Mouse (Mus musculus): Measurements from ENCODE around the gene Ncln. TPM values are rescaled to one million over a fixed set of nuclear protein-coding genes. Genes with fewer than 3 reads are reported as not detected.
A peak's percentile ranks its signal among the peaks of the same experiment; 100 is the strongest.

Ncln gene
- total RNA-seq, 2 experiments from 2014 or later, result 61.9 to 64.3 TPM

- no peak for DNase-seq
Observed at GRCm38 (mm10) chr10:81491018-81491417, 5.2 kb downstream of the Ncln start.

GRCm38 (mm10) chr10:81489941-81490340 is 6.3 kb downstream of the Ncln start:
- DNase-seq, result no peak

GRCm38 (mm10) chr10:81488081-81488480 is 8.1 kb downstream of the Ncln start:
- DNase-seq, result no peak

DNA sequence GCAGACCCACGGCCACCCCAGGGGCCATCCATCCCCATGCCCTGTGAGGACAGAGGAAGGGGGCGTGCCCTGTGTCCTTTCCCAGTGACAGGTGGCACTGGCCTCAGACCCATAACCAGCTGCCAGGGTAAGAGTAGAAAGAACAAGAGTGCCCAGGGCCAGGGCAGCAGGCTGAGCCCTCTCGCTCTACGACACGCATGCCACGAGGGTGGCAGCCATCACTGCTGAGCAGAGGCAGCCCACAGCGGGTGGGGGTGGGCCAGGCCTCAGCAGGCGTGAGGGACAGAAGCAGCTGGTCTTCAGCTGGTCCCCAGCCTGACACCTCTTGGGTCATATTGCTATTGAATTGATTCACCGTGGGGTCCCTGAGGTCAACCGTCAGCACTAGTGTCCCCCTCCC is 9.7 kb downstream of the Ncln start:
- DNase-seq, result no peak

DNA sequence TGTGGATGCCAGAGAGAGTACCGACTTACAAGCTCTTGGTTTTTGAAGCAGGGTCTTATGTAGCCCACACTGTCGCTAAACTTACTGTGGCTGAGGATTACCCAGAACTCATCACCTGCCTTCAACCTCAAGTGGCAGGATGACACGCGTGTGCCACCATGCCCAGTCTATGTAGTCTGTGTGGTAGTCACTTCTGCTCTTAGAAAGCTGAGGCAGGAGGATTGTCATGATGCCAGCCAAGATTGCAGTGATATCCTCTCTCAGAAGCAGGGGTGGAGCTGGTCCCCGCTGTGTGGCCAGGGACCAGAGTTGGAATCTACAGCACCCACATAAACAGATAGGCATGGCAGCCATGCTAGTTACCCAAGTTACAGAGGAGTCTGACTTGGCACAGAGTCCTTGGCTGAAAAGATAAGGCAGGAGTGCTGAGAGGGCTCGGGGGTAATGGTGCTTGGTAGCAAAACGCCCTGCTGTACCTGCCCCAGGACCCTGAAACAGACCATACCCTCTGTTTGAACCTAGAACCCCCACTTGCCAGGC is 10.6 kb downstream of the Ncln start:
- no peak for DNase-seq

DNA sequence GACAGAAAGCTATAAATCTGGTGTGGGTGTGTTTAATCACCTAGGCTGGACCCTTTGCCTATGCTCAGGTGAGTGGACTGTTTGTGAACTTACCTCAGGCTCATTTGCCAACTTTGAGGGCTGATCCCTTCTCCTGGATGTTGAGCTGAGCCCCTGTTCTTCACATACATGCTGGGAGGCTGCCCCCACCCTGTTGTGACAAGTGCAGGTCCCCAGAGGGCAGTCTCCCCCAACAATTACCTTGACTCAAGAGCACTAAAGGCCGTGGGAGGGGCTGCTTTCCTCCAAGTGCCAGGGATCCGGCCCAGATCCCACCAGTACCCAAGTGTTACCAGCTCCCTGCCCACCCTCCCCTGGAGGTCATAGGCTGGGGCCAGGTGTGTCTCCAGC is 11.1 kb downstream of the Ncln start:
- no peak for DNase-seq

GRCm38 (mm10) chr10:81484441-81485059 is 11.6 kb downstream of the Ncln start:
- DNase-seq, result no peak

- no peak for DNase-seq
Observed at GRCm38 (mm10) chr10:81483983-81484382, 12.2 kb downstream of the Ncln start.

DNA sequence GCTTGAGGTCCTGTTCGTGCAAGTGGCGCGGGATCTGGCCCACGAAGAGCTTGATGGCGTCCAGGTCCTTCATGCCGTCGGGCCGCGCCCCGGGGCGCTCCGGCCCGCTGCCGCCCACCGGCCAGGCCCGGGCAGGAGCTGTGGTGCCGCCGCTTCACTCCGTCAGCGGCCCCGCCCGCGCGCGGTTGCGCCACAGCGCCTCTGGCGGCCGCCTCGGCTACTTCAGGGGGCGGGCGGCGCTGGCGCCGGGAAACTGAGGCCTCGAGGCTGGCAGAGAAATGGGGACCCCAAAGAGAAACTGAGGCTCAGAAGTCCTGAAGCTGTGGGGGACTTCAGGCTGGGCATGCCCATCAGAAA is 13.7 kb downstream of the Ncln start, which contains the start of gene Celf5:
Gene Celf5 (minus strand): TSS at position 177 of the 357 bp plus-strand sequence.
- peak in 1 of 2 experiments; percentile 77 for DNase-seq

GRCm38 (mm10) chr10:81481605-81482532 is 14.3 kb downstream of the Ncln start:
- no peak for DNase-seq

DNA sequence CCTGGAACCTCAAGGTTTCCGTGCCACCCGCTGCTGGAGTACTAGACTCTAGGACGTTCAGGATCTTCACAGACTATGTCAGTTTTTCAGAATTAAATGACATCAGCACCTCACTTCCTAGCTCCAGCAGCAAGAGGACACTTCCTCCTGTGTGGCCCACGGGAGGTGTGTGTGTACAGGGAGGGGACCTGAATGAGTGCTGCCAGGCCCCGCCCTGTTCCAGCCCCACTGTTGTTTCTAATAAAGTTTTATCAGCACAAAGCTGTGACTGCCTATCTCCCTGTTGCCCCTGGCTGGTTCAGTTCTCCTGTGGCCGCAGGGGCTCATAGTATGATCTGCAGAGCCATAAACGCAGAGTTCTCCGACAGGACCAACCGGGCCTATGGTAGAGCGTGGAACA is 21.7 kb downstream of the Ncln start:
- DNase-seq, result no peak

- no peak for DNase-seq
Observed at GRCm38 (mm10) chr10:81473003-81473451, 23.2 kb downstream of the Ncln start.

GRCm38 (mm10) chr10:81472403-81473002 is 23.7 kb downstream of the Ncln start:
- no peak for DNase-seq

- DNase-seq, result no peak
Observed at GRCm38 (mm10) chr10:81470454-81470853, 25.7 kb downstream of the Ncln start.

DNA sequence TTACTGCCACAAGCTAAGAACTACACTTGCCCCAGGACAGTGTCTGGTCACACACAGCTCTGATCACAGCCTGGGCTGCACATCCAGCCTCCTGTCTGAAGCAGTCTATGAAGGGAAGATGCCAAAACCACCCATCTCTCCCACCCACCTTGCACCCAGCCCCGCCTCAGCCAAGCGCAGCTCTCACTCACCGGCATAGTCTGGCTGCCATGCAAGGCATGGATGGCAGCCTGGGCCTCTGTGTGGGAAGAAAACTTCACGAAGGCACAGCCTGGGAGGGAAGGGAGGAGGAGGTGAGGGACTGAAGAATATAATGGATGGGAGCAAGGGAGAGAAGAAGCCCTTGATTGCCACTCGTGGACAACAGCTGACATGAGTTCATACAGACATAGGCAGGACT is 26.9 kb downstream of the Ncln start:
- no peak for DNase-seq

DNA sequence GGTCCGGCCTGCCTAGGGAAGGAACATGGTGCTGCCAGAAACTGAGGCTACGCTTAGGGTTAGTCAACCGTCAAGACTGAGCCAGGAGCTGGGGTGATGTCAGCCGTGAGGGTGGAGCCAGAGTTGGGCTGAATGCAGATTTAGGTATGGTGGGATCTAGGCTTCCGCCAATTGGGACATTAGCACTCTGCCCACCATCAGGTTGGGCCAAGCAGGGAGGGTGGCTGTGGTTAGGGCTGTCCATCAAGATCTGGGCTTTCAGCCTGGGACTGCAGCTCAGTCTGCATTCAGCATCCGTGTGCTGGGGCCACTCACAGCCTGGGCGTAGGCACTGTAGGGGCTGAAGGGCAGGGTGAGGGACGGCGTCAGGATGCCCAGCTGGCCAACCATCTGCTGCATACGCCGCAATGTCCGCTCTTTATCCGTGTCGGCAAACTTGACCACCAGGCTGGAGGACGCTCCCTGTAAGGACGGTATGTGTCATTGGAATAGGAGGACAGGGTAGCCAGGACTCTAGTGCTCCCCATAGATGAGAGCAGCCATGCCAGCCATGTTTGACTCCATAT is 28.4 kb downstream of the Ncln start:
- DNase-seq, result no peak

DNA sequence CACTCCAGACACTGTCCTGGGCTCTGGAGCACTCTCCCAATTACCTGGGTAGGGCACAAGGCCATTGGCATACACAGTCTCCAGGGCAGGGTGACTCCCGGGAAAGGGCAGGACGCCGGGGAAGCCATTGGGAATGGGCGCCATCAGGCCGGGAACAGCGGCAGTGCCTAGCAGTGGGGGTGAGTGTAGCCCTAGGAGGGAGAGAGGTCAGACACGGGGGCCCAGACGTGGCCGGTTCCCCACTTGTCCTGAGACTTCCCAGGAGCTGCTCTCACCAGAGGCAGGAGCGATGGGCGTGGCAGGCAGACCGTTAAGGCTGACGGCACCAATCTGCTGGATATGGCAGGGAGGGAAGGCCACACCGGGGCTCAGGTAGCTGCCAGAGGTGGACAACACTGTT is 29.3 kb downstream of the Ncln start:
- no peak for DNase-seq

GRCm38 (mm10) chr10:81466066-81466465 is 30.1 kb downstream of the Ncln start:
- no peak for DNase-seq

DNA sequence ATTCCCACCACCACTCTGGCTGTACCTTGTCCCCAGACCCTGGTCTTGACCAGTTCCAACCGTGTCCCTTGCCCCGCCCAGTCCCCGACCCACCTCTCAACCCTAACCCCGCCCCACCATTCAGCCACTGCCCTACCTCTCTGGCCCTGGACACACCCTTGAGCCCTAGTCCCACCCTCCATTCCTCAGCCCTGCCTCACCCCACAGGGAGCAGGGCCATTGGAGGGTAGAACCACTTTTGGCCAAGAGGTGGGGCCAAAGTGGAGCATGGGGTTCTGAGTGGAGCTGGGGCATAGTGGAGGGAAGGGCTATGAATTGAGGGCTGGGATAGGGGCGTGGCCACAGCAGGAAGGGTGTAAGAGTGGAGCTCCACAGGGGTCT is 30.9 kb downstream of the Ncln start:
- no peak for DNase-seq

DNA sequence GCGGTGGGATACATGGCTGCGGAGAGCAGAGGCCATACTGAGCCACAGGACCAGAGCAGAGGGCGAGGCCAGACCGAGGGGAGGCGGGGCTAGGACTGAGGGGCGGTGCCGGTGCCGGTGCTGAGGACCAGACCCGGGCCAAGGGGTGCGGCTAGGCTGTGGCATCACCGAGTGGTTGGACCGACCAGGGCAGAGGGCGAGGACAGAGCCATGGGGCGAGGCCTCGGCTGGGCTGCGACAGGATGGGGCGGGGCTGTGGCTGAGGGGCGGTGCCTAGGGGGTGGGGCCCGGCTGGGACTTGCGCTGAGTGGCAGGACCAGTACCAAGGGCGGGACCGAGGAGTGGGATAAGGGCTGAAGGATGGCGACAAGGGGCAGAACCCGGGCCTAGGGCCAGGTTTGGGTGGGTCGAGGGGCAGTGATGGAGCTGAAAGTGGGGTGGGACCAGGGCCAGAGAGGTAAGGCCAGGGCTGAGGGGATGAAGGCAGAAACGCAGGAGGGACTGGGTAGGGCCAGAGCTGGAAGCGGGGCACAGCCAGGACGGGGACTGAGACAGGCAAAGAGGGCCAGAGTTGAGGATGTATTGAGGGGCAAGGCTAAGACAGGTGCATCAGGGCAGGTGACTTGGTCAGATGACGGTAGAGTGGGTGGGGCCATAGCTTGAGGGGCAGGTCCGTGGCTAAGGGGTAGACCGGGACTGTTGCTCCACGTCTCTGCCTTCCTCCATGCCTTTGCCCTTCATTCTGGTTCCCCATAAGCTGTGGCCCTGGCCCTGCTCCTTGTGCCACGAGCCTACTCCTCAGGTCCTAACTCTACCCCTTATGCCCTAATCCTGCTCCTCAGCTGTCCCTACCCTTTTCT is 31.6 kb downstream of the Ncln start:
- peak; percentile 16 to 38 for DNase-seq

GRCm38 (mm10) chr10:81463531-81463930 is 32.7 kb downstream of the Ncln start:
- DNase-seq, result no peak

GRCm38 (mm10) chr10:81462917-81463316 is 33.3 kb downstream of the Ncln start:
- DNase-seq, result no peak

All from heart, adult 18-20 months (tissue).